Mouse (Mus musculus): ENCODE measurements around the gene Btnl10. TPM values are rescaled to one million over a fixed set of nuclear protein-coding genes. Genes with fewer than 3 reads are reported as not detected.
A peak's percentile ranks its signal among the peaks of the same experiment; 100 is the strongest.

The Btnl10 gene
- polyA plus RNA-seq, 1 experiment from 2014 or later, result not detected

GRCm38 (mm10) chr11:58913776-58914175 lies 3.9 kb upstream of the Btnl10 start:
- no peaks in the 10 kb centered on the region for H3K36me3 ChIP-seq
- no peak overlapping the region for H3K4me3 ChIP-seq
- H3K27me3 ChIP-seq, result 0 out of 2 replicates have a peak, but pooled peaks cover 6% of the 10 kb centered on the region
- H3K27ac ChIP-seq, result no peak overlapping the region
- no peak for ATAC-seq (replicated peaks; ENCODE audit: insufficient number of reproducible peaks, insufficient read depth, low FRiP score, low read depth)
- 64% methylated on average over 1 of the region's 1 CpGs for WGBS
- no peak overlapping the region for H3K9ac ChIP-seq
- peaks cover 6% of the 10 kb centered on the region for H3K4me1 ChIP-seq (replicated peaks)
- H3K4me2 ChIP-seq, result 0 out of 2 replicates have a peak overlapping the region, but pooled peaks have one; percentile 69
- H3K9me3 ChIP-seq (replicated peaks), result no peaks in the 10 kb centered on the region

- ATAC-seq (replicated peaks; ENCODE audit: insufficient number of reproducible peaks, insufficient read depth, low FRiP score, low read depth), result no peak; the same call in 1 of the 2 replicates
- no peak overlapping the region for H3K27ac ChIP-seq
- H3K4me1 ChIP-seq (replicated peaks), result peaks cover 6% of the 10 kb centered on the region
- H3K4me2 ChIP-seq, result peak overlapping the region; percentile 69
- H3K4me3 ChIP-seq, result peak overlapping the region; percentile 41
- H3K27me3 ChIP-seq, result 0 out of 2 replicates have a peak, but pooled peaks cover 6% of the 10 kb centered on the region
- 9% methylated on average over 17 of the region's 17 CpGs for WGBS
- peak overlapping the region; percentile 51 for H3K9ac ChIP-seq
- H3K36me3 ChIP-seq, result no peaks in the 10 kb centered on the region
- no peaks in the 10 kb centered on the region for H3K9me3 ChIP-seq (replicated peaks)
These were observed 3.2 kb upstream of the Btnl10 start for GRCm38 (mm10) chr11:58914461-58915028.

DNA sequence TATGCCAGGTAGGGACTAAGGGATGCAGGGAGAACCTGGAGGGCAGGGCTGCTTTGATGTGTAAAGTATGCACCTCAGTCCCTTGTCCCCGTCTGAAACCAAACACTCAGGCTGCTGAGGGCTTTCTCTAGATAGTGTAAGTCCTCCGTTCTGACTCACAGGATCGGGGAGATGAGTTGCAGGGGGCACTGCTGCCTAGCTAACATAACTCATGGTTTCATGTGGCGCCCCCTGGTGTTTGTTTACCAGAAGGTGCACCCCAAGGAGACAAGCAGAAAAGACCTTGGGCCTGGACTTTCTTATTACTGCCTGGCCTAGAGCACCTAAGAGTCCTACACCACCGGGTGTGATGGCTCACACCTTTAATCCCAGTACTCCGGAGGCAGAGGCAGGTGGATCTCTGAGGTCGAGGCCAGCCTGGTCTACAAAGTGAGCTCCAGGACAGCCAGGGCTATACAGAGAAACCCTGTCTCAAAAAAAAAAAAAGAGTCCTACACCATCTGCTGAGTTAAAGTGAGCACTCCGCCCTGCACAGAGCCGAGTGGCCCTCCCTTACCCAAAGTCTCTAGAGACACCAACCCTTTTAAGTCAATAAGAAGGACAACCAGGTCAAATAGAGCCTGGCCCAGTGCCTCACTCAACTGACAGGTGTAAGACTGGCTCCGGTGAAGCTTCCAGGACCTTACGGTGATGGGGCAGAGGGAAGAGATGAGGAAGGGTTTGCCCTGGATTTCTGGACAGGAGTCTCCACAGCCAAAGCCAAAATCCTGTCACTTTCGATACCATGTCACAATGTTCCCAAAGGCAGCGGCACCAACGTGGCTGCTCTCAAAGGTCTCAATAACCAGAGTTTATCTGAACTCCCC lies 596 bp upstream of the Btnl10 start:
- H3K27me3 ChIP-seq, result 0 out of 2 replicates have a peak, but pooled peaks cover 6% of the 10 kb centered on the region
- H3K9ac ChIP-seq, result no peak overlapping the region
- no peaks in the 10 kb centered on the region for H3K9me3 ChIP-seq (replicated peaks)
- H3K4me3 ChIP-seq, result no peak overlapping the region
- WGBS, result 55% methylated on average over 14 of the region's 14 CpGs
- H3K4me1 ChIP-seq (replicated peaks), result peaks cover 6% of the 10 kb centered on the region
- H3K27ac ChIP-seq, result no peak overlapping the region
- no peaks in the 10 kb centered on the region for H3K36me3 ChIP-seq
- 0 out of 2 replicates have a peak, but pooled peaks have one; percentile 21 for ATAC-seq (replicated peaks; ENCODE audit: insufficient number of reproducible peaks, insufficient read depth, low FRiP score, low read depth)
- H3K4me2 ChIP-seq, result no peak overlapping the region

DNA sequence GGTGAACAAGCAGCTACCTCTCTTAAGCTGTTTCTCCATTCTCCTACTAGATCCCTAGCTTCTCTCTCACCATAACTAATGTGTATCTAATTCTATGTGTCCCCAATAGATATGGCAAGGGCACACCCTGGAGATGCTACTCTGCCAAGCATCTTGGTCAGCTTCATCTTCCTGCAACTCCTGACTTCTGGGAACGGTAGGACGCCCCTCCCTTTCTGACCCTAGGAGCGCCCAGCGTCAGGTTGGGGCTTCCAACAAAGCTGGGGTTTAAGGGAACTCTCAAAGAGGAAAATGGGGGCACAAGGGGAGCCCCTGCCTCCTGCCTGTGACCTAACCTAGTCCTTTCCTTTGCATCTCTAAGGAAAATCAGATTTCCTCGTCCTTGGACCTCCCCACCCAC lies 1.1 kb downstream of the Btnl10 start:
- ATAC-seq (replicated peaks; ENCODE audit: insufficient number of reproducible peaks, insufficient read depth, low FRiP score, low read depth), result no peak

GRCm38 (mm10) chr11:58922420-58922819 lies 4.7 kb downstream of the Btnl10 start:
- Histone ChIP-seq H3K27me3 (no peaks in the 10 kb centered on the region), H3K9me3 (replicated peaks) (no peaks in the 10 kb centered on the region), H3K9ac (no peak overlapping the region), H3K27ac (no peak overlapping the region), H3K36me3 (no peaks in the 10 kb centered on the region), H3K4me3 (no peak overlapping the region), H3K4me1 (replicated peaks) (no peaks in the 10 kb centered on the region), H3K4me2 (no peak overlapping the region)
- 79% methylated on average over 9 of the region's 9 CpGs for WGBS
- ATAC-seq (replicated peaks; ENCODE audit: insufficient number of reproducible peaks, insufficient read depth, low FRiP score, low read depth), result no peak

More for the DNA sequence above, 1.1 kb downstream of the Btnl10 start:
- Histone ChIP-seq H3K4me3 (no peak overlapping the region), H3K9me3 (replicated peaks) (no peaks in the 10 kb centered on the region), H3K27ac (no peak overlapping the region), H3K27me3 (0 out of 2 replicates have a peak, but pooled peaks cover 6% of the 10 kb centered on the region), H3K4me1 (replicated peaks) (peaks cover 6% of the 10 kb centered on the region), H3K4me2 (no peak overlapping the region), H3K36me3 (no peaks in the 10 kb centered on the region), H3K9ac (no peak overlapping the region)
- WGBS, result 65% methylated on average over 5 of the region's 5 CpGs

DNA sequence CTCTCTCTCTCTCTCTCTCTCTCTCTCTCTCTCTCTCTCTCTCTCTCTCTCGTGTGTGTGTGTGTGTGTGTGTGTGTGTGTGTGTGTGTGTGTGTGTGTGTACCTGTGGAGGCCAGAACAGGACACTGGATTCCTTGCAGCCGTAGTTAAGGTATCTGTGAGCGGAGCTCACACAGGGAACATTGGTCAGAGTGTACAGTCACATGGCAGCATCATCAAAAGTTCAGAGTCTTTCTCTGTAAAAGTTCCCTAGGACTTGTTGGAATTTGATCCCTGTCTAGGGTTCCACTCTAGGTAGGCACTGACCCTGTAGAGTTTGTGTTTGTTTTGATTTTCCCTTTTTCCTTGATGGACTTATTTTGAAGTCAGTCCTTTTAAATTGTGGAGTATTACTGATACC lies 8.9 kb downstream of the Btnl10 start:
- H3K9me3 ChIP-seq (replicated peaks), result no peaks in the 10 kb centered on the region
- H3K4me1 ChIP-seq (replicated peaks), result peaks cover 8% of the 10 kb centered on the region
- no peak overlapping the region for H3K4me2 ChIP-seq
- H3K9ac ChIP-seq, result no peak overlapping the region
- no peaks in the 10 kb centered on the region for H3K27me3 ChIP-seq
- H3K4me3 ChIP-seq, result no peak overlapping the region
- H3K27ac ChIP-seq, result no peak overlapping the region
- H3K36me3 ChIP-seq, result peaks cover 9% of the 10 kb centered on the region; the same call in 1 of the 2 replicates
- 86% methylated on average over 2 of the region's 3 CpGs for WGBS
- ATAC-seq (replicated peaks; ENCODE audit: insufficient number of reproducible peaks, insufficient read depth, low FRiP score, low read depth), result no peak

DNA sequence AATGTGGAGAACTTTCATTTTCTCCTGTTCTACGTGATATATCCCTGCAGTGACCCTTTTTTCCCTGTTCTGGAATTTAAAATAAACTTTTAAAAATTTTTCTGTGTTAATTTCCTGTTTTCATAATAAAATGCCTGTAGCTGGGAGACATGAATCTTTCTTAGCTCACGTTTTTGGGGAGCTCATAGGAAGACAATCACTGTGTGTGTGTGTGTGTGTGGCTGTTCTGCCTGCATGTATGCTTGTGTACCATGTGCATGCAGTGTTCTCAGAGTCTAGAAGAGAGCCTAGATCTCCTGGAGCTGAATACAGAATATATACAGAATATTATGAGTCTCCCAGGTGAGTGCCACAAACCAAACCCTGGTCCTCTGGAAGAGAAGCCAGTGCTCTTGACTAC lies 9.3 kb downstream of the Btnl10 start:
- no peak for ATAC-seq (replicated peaks; ENCODE audit: insufficient number of reproducible peaks, insufficient read depth, low FRiP score, low read depth)
- H3K36me3 ChIP-seq, result peaks cover 13% of the 10 kb centered on the region
- no peak overlapping the region for H3K9ac ChIP-seq
- WGBS, result 67% methylated on average over 2 of the region's 2 CpGs
- no peaks in the 10 kb centered on the region for H3K27me3 ChIP-seq
- H3K4me3 ChIP-seq, result no peak overlapping the region
- H3K4me2 ChIP-seq, result no peak overlapping the region
- no peaks in the 10 kb centered on the region for H3K9me3 ChIP-seq (replicated peaks)
- H3K4me1 ChIP-seq (replicated peaks), result peaks cover 8% of the 10 kb centered on the region
- H3K27ac ChIP-seq, result no peak overlapping the region

GRCm38 (mm10) chr11:58927790-58928651 lies 10.3 kb downstream of the Btnl10 start:
- peak overlapping the region; percentile 61 for H3K4me2 ChIP-seq
- no peak; the same call in 1 of the 2 replicates for ATAC-seq (replicated peaks; ENCODE audit: insufficient number of reproducible peaks, insufficient read depth, low FRiP score, low read depth)
- H3K4me1 ChIP-seq (replicated peaks), result peaks cover 8% of the 10 kb centered on the region
- peaks cover 22% of the 10 kb centered on the region for H3K36me3 ChIP-seq
- WGBS, result 26% methylated on average over 20 of the region's 20 CpGs
- H3K4me3 ChIP-seq, result peak overlapping the region; percentile 42
- no peaks in the 10 kb centered on the region for H3K9me3 ChIP-seq (replicated peaks)
- H3K27ac ChIP-seq, result peak overlapping the region; percentile 74
- no peaks in the 10 kb centered on the region for H3K27me3 ChIP-seq
- peak overlapping the region; percentile 38; the same call in 1 of the 2 replicates for H3K9ac ChIP-seq

DNA sequence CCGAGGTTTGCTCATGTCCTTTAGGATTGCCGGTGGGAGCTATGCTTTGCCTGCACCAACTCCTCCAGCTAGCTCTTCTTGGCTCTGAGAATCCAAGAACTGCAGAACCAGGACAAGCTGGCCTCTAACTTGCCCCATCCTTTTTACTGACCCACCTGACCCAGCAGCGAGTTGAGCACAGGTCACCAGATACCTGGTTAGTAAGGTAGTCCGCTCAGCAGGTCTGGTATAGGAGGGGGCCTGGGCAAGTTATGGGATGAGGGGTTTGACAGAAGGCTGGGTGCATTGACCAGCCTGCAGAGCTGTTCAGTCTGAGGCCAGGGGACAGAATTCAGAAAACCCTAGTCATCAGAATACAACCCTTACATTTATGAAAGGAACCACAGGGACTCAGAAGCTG lies 11.3 kb downstream of the Btnl10 start:
- H3K9ac ChIP-seq, result no peak overlapping the region
- ATAC-seq (replicated peaks; ENCODE audit: insufficient number of reproducible peaks, insufficient read depth, low FRiP score, low read depth), result no peak
- H3K4me3 ChIP-seq, result no peak overlapping the region
- no peaks in the 10 kb centered on the region for H3K27me3 ChIP-seq
- H3K27ac ChIP-seq, result no peak overlapping the region
- H3K9me3 ChIP-seq (replicated peaks), result no peaks in the 10 kb centered on the region
- H3K4me1 ChIP-seq (replicated peaks), result peaks cover 8% of the 10 kb centered on the region
- peaks cover 33% of the 10 kb centered on the region for H3K36me3 ChIP-seq
- no peak overlapping the region for H3K4me2 ChIP-seq
- 66% methylated on average over 4 of the region's 4 CpGs for WGBS

DNA sequence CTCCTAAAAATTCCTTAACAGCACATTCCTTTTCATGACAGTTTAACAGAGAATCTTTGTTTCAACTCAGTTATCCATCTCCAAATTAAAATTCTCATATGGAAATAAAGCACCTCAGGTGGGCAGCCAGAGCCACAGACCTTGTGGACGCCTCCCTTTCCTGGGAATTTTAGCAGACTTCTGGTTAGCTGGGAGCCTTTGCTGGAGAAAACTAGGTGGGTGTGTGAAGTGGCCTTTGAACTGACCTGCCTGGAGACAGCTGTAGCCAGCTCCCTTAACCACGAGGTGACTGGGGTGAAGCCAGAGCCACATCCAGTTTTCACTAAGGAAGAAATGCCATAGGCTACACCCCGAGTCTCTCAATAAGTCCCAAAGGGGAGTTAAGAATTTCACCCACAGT lies 11.9 kb downstream of the Btnl10 start:
- ATAC-seq (replicated peaks; ENCODE audit: insufficient number of reproducible peaks, insufficient read depth, low FRiP score, low read depth), result no peak
- Histone ChIP-seq H3K27ac (no peak overlapping the region), H3K9ac (no peak overlapping the region), H3K4me1 (replicated peaks) (peaks cover 8% of the 10 kb centered on the region), H3K9me3 (replicated peaks) (no peaks in the 10 kb centered on the region), H3K4me2 (no peak overlapping the region), H3K4me3 (no peak overlapping the region), H3K36me3 (peaks cover 38% of the 10 kb centered on the region), H3K27me3 (no peaks in the 10 kb centered on the region)
- 49% methylated on average over 3 of the region's 3 CpGs for WGBS

DNA sequence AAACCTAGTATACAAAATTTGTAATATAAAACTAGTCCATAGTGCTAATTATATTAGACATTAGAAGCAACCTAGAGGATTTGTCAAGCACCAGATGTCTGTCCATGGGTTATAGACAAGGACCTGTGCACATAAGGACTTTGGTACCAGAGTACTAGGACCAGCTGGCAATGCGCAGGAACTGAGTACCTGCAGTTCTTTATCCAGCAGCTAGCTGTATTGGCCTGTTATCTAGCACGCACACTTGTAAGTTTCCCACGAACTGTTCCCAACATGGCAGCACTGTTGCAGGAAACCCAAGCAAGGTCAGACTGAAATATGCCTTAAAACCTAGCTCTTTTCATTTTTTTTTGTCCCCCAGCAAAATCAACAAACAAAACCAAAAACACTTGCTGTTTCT lies 12.5 kb downstream of the Btnl10 start:
- peaks cover 42% of the 10 kb centered on the region for H3K36me3 ChIP-seq
- no peak overlapping the region for H3K4me2 ChIP-seq
- no peak overlapping the region for H3K9ac ChIP-seq
- H3K27ac ChIP-seq, result no peak overlapping the region
- ATAC-seq (replicated peaks; ENCODE audit: insufficient number of reproducible peaks, insufficient read depth, low FRiP score, low read depth), result no peak
- WGBS, result 84% methylated on average over 3 of the region's 3 CpGs
- H3K4me1 ChIP-seq (replicated peaks), result peaks cover 8% of the 10 kb centered on the region
- no peak overlapping the region for H3K4me3 ChIP-seq
- no peaks in the 10 kb centered on the region for H3K9me3 ChIP-seq (replicated peaks)
- no peaks in the 10 kb centered on the region for H3K27me3 ChIP-seq
